Mouse (Mus musculus): ENCODE measurements around the gene Arntl. TPM values are rescaled to one million over a fixed set of nuclear protein-coding genes. Genes with fewer than 3 reads are reported as not detected.

The Arntl gene
- polyA plus RNA-seq, 1 experiment from 2014 or later = 8.5 TPM

GRCm38 (mm10) chr7:113310136-113310535 is 102.9 kb downstream of the Arntl start:
- 75% methylated on average over 3 of the region's 3 CpGs for WGBS

GRCm38 (mm10) chr7:113311784-113312183 is 104.5 kb downstream of the Arntl start:
- no peak for ATAC-seq (ENCODE audit: insufficient number of reproducible peaks, insufficient read depth, low FRiP score, low TSS enrichment)
- Histone ChIP-seq H3K36me3 (peaks cover 13% of the 10 kb centered on the region; the same call in 1 of the 2 replicates), H3K9me3 (no peaks in the 10 kb centered on the region), H3K4me1 (no peaks in the 10 kb centered on the region), H3K9ac (no peak overlapping the region), H3K27ac (no peak overlapping the region), H3K27me3 (no peaks in the 10 kb centered on the region), H3K4me3 (no peak overlapping the region), H3K4me2 (replicated peaks) (no peak overlapping the region)
- 26% methylated on average over 2 of the region's 2 CpGs for WGBS

More at GRCm38 (mm10) chr7:113310136-113310535, 102.9 kb downstream of the Arntl start:
- H3K4me1 ChIP-seq = no peaks in the 10 kb centered on the region
- no peaks in the 10 kb centered on the region for H3K27me3 ChIP-seq
- no peak overlapping the region for H3K4me2 ChIP-seq (replicated peaks)
- no peak overlapping the region for H3K4me3 ChIP-seq
- H3K27ac ChIP-seq = no peak overlapping the region
- H3K9ac ChIP-seq = no peak overlapping the region
- peaks cover 6% of the 10 kb centered on the region; the same call in 1 of the 2 replicates for H3K36me3 ChIP-seq
- ATAC-seq (ENCODE audit: insufficient number of reproducible peaks, insufficient read depth, low FRiP score, low TSS enrichment) = no peak
- H3K9me3 ChIP-seq = no peaks in the 10 kb centered on the region

GRCm38 (mm10) chr7:113320128-113320527 is 112.9 kb downstream of the Arntl start:
- no peak overlapping the region for H3K9ac ChIP-seq
- 66% methylated on average over 1 of the region's 1 CpGs for WGBS
- no peaks in the 10 kb centered on the region for H3K27me3 ChIP-seq
- H3K36me3 ChIP-seq = peaks cover 10% of the 10 kb centered on the region; the same call in 1 of the 2 replicates
- H3K27ac ChIP-seq = no peak overlapping the region
- 0 out of 2 replicates have a peak, but pooled peaks cover 4% of the 10 kb centered on the region for H3K4me1 ChIP-seq
- ATAC-seq (ENCODE audit: insufficient number of reproducible peaks, insufficient read depth, low FRiP score, low TSS enrichment) = no peak
- H3K4me2 ChIP-seq (replicated peaks) = no peak overlapping the region
- no peak overlapping the region for H3K4me3 ChIP-seq
- H3K9me3 ChIP-seq = no peaks in the 10 kb centered on the region

- H3K4me2 ChIP-seq (replicated peaks) = no peak overlapping the region
- no peaks in the 10 kb centered on the region for H3K9me3 ChIP-seq
- H3K9ac ChIP-seq = no peak overlapping the region
- no peak for ATAC-seq (ENCODE audit: insufficient number of reproducible peaks, insufficient read depth, low FRiP score, low TSS enrichment)
- H3K27ac ChIP-seq = no peak overlapping the region
- H3K27me3 ChIP-seq = no peaks in the 10 kb centered on the region
- H3K4me1 ChIP-seq = no peaks in the 10 kb centered on the region
- no peak overlapping the region for H3K4me3 ChIP-seq
- no peaks in the 10 kb centered on the region for H3K36me3 ChIP-seq
These were observed 126.8 kb downstream of the Arntl start for GRCm38 (mm10) chr7:113334036-113334435.

- 78% methylated on average over 8 of the region's 8 CpGs for WGBS
- H3K4me2 ChIP-seq (replicated peaks) = no peak overlapping the region
- H3K36me3 ChIP-seq = no peaks in the 10 kb centered on the region
- no peaks in the 10 kb centered on the region for H3K27me3 ChIP-seq
- H3K4me1 ChIP-seq = no peaks in the 10 kb centered on the region
- no peak overlapping the region for H3K4me3 ChIP-seq
- ATAC-seq (ENCODE audit: insufficient number of reproducible peaks, insufficient read depth, low FRiP score, low TSS enrichment) = no peak
- no peak overlapping the region for H3K27ac ChIP-seq
- H3K9ac ChIP-seq = no peak overlapping the region
- H3K9me3 ChIP-seq = no peaks in the 10 kb centered on the region
These were observed 128.0 kb downstream of the Arntl start for GRCm38 (mm10) chr7:113335250-113335649.

- Histone ChIP-seq H3K27me3 (no peaks in the 10 kb centered on the region), H3K4me2 (replicated peaks) (no peak overlapping the region), H3K27ac (no peak overlapping the region), H3K4me1 (no peaks in the 10 kb centered on the region), H3K36me3 (no peaks in the 10 kb centered on the region), H3K9ac (no peak overlapping the region), H3K4me3 (no peak overlapping the region), H3K9me3 (no peaks in the 10 kb centered on the region)
- ATAC-seq (ENCODE audit: insufficient number of reproducible peaks, insufficient read depth, low FRiP score, low TSS enrichment) = no peak
- 41% methylated on average over 4 of the region's 4 CpGs for WGBS
These were observed 140.0 kb downstream of the Arntl start for GRCm38 (mm10) chr7:113347271-113347670.

GRCm38 (mm10) chr7:113347694-113348093 is 140.4 kb downstream of the Arntl start:
- no peak for ATAC-seq (ENCODE audit: insufficient number of reproducible peaks, insufficient read depth, low FRiP score, low TSS enrichment)
- H3K36me3 ChIP-seq = no peaks in the 10 kb centered on the region
- H3K4me1 ChIP-seq = no peaks in the 10 kb centered on the region
- H3K27me3 ChIP-seq = no peaks in the 10 kb centered on the region
- no peak overlapping the region for H3K4me2 ChIP-seq (replicated peaks)
- H3K27ac ChIP-seq = no peak overlapping the region
- no peak overlapping the region for H3K4me3 ChIP-seq
- 88% methylated on average over 2 of the region's 2 CpGs for WGBS
- H3K9me3 ChIP-seq = no peaks in the 10 kb centered on the region
- no peak overlapping the region for H3K9ac ChIP-seq

GRCm38 (mm10) chr7:113349089-113349488 is 141.8 kb downstream of the Arntl start:
- H3K4me1 ChIP-seq = no peaks in the 10 kb centered on the region
- H3K9ac ChIP-seq = no peak overlapping the region
- WGBS = 74% methylated on average over 1 of the region's 1 CpGs
- no peak overlapping the region for H3K4me3 ChIP-seq
- H3K4me2 ChIP-seq (replicated peaks) = no peak overlapping the region
- ATAC-seq (ENCODE audit: insufficient number of reproducible peaks, insufficient read depth, low FRiP score, low TSS enrichment) = no peak
- H3K27me3 ChIP-seq = no peaks in the 10 kb centered on the region
- no peaks in the 10 kb centered on the region for H3K36me3 ChIP-seq
- no peaks in the 10 kb centered on the region for H3K9me3 ChIP-seq
- no peak overlapping the region for H3K27ac ChIP-seq

Other genes starting within 250 kb of the Arntl start
- 28.5 and 30.7 TPM in 2 replicates for gene Btbd10, start 161.9 kb downstream of the Arntl start, polyA plus RNA-seq (2016; fragmentation: Nextera tagmentation; extraction: Ambion mirVana)
- 1.0 TPM in 1 of 2 replicates, not detected in the other for gene Pth, start 181.1 kb downstream of the Arntl start, polyA plus RNA-seq (2016; fragmentation: Nextera tagmentation; extraction: Ambion mirVana)

All from embryonic facial prominence, embryonic 12.5 days (tissue).